Mouse (Mus musculus) erythroblast, embryonic 14.5 days (primary cell): ENCODE data around the gene Akna.

Experiments
- GATA1 ChIP-seq: IDR thresholded peaks from 2 replicates; pipeline ENCODE4 v1.6.1; 2012; ENCODE audit warnings: low read length, inconsistent platforms, mixed read lengths
- TAL1 ChIP-seq: IDR thresholded peaks from 3 replicates; pipeline ENCODE4 v1.6.1; 2012; ENCODE audit warnings: low read length, inconsistent platforms, mixed read lengths

DNA sequence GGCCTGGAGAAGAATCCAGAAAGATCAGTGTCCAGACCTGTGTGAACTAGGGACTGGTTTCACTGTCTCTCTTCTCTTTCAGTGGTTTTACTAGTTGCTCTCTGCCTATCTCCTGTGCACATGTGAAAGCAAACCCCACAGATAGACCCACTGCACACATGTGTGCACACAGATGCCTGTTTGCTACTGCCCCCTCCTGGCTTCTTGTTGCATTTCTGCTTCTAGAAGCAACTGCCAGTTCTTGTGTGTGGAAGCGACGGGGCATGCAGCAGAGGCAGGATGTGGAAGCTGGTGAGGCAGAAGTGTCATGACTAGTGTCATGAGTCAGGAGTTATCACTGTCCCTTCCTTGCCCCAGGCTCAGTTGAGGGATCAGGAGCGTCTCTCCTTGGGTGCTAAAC, 31.3 kb downstream of the Akna start:
- TF ChIP-seq TAL1 (no peak), GATA1 (no peak)
